Mouse (Mus musculus) thymus, postnatal 36 days (tissue): ENCODE results near the gene Olfr370.

Source experiments
- DNase-seq, 2 experiments: peaks; one replicate each; pipeline ENCODE4 v3.0.0; 2022; ENCODE audit warnings: mixed read lengths in 2 of 2

The Olfr370 gene

GRCm38 (mm10) chr8:83576516-83576895, 40.9 kb downstream of the Olfr370 start:
- no peak for DNase-seq

DNA sequence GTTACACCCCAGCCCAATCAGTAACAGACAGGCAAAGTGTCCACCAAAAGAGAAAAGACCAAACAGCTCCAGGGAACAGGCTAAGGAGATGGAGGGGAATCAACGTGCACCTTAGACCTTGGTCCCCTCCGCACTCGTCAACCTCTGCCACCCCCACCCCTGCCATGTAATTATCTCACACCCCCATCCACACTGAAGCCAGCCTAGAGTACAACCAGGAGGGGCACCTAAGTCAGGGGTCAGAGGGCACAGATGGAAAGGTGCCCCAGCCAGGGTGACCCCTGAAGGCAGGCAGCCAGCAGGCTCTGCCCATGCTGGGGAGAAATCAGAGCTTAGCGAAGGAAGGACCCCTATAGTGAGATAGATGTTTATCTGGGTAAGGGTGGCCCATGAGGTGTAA, 41.3 kb downstream of the Olfr370 start:
- DNase-seq = no peak

- no peak for DNase-seq
Observed at GRCm38 (mm10) chr8:83577384-83577791, 41.8 kb downstream of the Olfr370 start.

GRCm38 (mm10) chr8:83578131-83579055, 42.8 kb downstream of the Olfr370 start:
- DNase-seq = peak in 1 of 2 experiments; percentile 0

DNA sequence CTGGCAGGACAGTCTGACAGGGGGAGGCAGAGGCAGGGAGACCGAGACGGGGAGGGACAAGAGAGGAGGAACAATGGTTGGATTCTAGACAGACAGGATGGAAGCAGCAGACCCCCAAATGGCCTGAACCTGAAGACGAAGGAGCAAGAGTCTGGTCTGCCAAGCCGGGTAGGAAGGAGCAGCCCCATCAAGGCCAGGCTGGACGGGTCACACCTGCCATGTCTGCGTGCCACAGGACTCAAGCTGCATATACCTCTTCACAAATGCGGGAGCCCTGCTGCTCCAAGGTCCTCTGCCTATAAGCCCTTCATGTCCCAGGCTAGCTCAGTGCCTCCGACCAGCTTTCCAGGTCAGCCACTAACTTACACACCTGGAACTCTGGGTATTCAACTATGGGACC, 44.1 kb downstream of the Olfr370 start:
- no peak for DNase-seq

DNA sequence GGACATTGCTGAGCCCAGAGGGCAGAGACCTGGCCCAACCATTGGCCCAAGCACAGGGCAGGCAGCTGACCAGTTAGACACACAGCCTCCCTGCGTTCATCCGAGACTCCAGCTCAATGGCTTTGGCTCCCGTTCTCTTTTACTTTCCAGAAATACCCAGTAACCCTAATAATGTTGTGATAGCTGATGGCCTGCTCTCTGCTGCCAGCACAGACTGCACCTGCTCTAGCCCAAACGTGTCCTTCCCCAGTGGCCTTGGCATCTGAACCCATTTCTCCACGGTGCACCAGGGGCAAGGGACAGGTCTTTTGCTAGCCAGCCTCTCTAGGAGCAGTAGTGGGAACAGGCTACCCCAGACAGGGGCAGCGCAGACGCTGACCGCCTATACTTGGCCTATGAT, 45.2 kb downstream of the Olfr370 start:
- peak in 1 of 2 experiments; percentile 0 for DNase-seq

DNA sequence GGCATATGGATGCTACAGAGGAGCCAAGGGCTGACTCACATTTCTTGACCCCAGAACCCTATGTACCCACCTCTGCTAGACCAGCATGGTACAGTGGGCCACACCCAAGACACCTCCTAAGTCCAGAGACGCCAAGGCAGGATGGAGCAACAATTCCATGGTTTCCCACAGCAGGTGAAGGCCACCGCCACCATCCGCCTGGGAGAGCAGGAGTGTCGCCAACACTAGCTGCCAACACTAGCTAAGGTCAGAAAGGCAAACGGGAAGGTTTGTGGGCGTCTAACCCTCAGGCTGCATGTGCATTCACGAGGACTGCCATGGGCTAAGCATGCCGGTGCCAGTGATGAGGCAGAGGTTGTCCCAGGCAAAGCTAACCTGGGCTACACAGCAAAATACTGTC, 46.6 kb downstream of the Olfr370 start:
- DNase-seq = no peak

GRCm38 (mm10) chr8:83583236-83583635, 47.7 kb downstream of the Olfr370 start:
- DNase-seq = no peak

DNA sequence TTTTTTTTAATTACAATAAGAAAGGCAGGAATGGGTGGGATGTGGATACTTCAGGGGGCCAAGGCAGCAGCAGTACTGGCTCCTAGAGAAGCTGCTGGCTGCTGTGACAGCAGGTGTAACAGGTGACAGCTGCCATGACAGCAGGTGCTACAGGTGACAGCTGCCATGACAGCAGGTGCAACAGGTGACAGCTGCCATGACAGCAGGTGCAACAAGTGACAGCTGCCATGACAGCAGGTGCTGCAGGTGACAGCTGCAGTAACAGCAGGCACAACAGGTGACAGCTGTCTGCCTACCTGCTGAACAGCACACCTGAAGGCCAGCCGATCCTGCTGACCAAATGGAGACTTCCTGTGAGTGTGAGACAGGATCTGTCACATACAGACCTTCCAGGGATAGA, 49.2 kb downstream of the Olfr370 start:
- no peak for DNase-seq

GRCm38 (mm10) chr8:83585333-83585732, 49.8 kb downstream of the Olfr370 start:
- DNase-seq = no peak

- no peak for DNase-seq
Observed at GRCm38 (mm10) chr8:83587644-83588043, 52.1 kb downstream of the Olfr370 start.

DNA sequence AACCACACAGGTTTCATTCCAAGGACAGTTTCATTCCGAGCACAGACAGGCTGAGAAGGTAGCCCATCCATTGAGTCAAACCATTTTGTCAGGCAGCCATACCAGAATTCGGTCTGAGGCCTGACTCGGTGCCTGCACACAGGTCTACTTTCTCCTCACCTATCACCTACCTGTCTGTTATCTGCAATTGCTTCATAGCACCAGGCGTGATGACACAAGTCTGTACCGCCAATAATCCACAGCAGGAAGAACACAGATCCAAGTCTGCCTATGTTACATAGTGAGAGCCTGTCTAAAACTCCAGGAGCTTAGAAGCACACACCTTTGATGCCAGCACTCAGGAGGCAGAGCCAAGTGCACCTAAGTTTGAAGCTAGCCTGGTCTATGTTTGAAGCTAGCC, 53.3 kb downstream of the Olfr370 start:
- DNase-seq = no peak

GRCm38 (mm10) chr8:83590488-83591023, 55.0 kb downstream of the Olfr370 start:
- no peak for DNase-seq

- no peak for DNase-seq
Observed at GRCm38 (mm10) chr8:83592682-83593081, 57.1 kb downstream of the Olfr370 start.

GRCm38 (mm10) chr8:83593325-83594166, 58.0 kb downstream of the Olfr370 start:
- no peak for DNase-seq

DNA sequence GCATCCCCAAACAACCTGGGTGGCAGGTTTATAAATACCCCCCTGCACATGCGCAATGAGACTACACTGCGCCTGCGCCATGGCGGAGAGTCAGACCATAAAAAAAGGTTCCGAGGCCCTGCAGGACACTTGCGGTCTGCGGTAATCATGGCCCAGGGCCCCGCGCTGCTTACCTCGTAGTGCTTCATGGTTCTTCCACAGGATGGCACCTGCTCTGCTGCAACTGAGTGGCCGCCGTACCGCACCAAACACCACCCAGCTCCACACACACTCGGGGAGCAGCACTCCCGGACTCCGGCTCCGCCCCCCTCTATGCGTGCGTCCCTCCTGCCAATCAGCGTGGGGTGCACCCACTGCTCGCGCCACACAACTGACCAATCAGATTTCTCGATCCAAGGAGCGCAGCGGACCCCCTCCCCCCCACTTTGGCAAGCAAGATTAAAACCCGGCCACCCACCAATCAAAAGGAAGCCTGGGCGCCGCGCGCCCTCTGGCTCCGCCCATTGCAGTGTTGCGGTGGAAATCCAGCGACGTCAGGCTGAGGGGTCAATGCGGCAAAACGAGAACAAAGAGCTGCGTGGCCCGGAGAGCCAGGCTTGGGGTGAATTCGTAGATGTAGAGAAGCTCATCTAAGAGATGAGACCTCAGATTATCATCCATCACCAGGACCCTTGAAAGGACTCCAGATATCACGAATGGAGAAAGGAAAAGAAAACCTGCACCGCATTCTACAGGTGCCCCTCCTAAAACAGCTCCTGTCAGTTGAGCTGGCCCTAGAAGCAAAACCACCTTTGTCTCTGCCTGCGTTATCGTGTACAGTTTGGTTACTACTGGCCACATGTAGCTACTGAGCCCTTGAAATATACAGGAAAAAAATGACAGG, 58.8 kb downstream of the Olfr370 start:
- peak; percentile 94 to 97 for DNase-seq
